Mouse (Mus musculus): ENCODE results near the gene Cdk18. TPM values are rescaled to one million over a fixed set of nuclear protein-coding genes. Genes with fewer than 3 reads are reported as not detected.

The Cdk18 gene
- polyA plus RNA-seq, 1 experiment: 24.6 TPM

- H3K9ac ChIP-seq (ENCODE audit: low read depth, poor library complexity, severe bottlenecking): no peak overlapping the region
- no peaks in the 10 kb centered on the region for H3K4me1 ChIP-seq (ENCODE audit: control insufficient read depth, insufficient read depth, low read length)
- TF ChIP-seq CTCF (IDR thresholded peaks at IDR 0.05; ENCODE audit: low read depth, low read length) (no peak), POLR2A (IDR thresholded peaks at IDR 0.05; ENCODE audit: insufficient read depth, low read length) (no peak), EP300 (IDR thresholded peaks at IDR 0.05; ENCODE audit: insufficient read depth, low read depth, low read length) (no peak)
- H3K27ac ChIP-seq (ENCODE audit: insufficient read depth, low read length): no peak overlapping the region
- H3K9me3 ChIP-seq (replicated peaks; ENCODE audit: control insufficient read depth, insufficient read depth, low read length, poor library complexity, severe bottlenecking): no peaks in the 10 kb centered on the region
- no peaks in the 10 kb centered on the region for H3K27me3 ChIP-seq (ENCODE audit: control insufficient read depth, insufficient read depth, low read length, poor library complexity, severe bottlenecking)
- H3K4me3 ChIP-seq (ENCODE audit: low read depth, low read length): no peak overlapping the region
- no peaks in the 10 kb centered on the region for H3K36me3 ChIP-seq (ENCODE audit: control insufficient read depth, insufficient read depth, low read length, poor library complexity, severe bottlenecking)
These were observed 12.4 kb upstream of the Cdk18 start for GRCm38 (mm10) chr1:132151908-132152307.

- H3K27me3 ChIP-seq (ENCODE audit: control insufficient read depth, insufficient read depth, low read length, poor library complexity, severe bottlenecking): no peaks in the 10 kb centered on the region
- H3K9ac ChIP-seq (ENCODE audit: low read depth, poor library complexity, severe bottlenecking): no peak overlapping the region
- no peaks in the 10 kb centered on the region for H3K4me1 ChIP-seq (ENCODE audit: control insufficient read depth, insufficient read depth, low read length)
- H3K36me3 ChIP-seq (ENCODE audit: control insufficient read depth, insufficient read depth, low read length, poor library complexity, severe bottlenecking): no peaks in the 10 kb centered on the region
- no peaks in the 10 kb centered on the region for H3K9me3 ChIP-seq (replicated peaks; ENCODE audit: control insufficient read depth, insufficient read depth, low read length, poor library complexity, severe bottlenecking)
- no peak for TF ChIP-seq CTCF (IDR thresholded peaks at IDR 0.05; ENCODE audit: low read depth, low read length)
- TF ChIP-seq EP300 (IDR thresholded peaks at IDR 0.05; ENCODE audit: insufficient read depth, low read depth, low read length): no peak
- TF ChIP-seq POLR2A (IDR thresholded peaks at IDR 0.05; ENCODE audit: insufficient read depth, low read length): no peak
- no peak overlapping the region for H3K27ac ChIP-seq (ENCODE audit: insufficient read depth, low read length)
- H3K4me3 ChIP-seq (ENCODE audit: low read depth, low read length): no peak overlapping the region
These were observed 11.5 kb upstream of the Cdk18 start for GRCm38 (mm10) chr1:132150817-132151601.

DNA sequence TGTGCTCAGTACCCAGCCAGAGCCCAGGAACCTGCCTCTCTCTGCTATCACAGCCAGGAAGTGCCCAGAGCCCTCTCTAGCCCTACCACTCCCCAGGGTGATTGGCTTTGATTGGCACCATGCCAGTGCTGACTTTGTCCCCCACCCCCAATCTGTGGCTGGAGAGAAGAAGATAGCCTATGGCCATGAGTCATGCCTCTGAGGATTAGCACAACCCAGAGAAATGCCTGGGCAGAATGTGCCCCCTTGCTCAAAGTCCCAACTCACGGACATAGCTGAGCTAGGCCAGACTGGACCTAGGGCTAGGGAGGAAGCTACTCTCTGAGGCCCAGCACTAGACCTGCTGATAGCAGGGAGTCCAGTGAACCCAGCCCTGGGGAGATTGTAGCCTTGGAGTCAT is 10.7 kb upstream of the Cdk18 start:
- H3K27ac ChIP-seq (ENCODE audit: insufficient read depth, low read length): no peak overlapping the region

GRCm38 (mm10) chr1:132149410-132149809 is 9.9 kb upstream of the Cdk18 start:
- no peaks in the 10 kb centered on the region for H3K4me1 ChIP-seq (ENCODE audit: control insufficient read depth, insufficient read depth, low read length)
- no peak overlapping the region for H3K27ac ChIP-seq (ENCODE audit: insufficient read depth, low read length)
- TF ChIP-seq CTCF (IDR thresholded peaks at IDR 0.05; ENCODE audit: low read depth, low read length) (no peak), EP300 (IDR thresholded peaks at IDR 0.05; ENCODE audit: insufficient read depth, low read depth, low read length) (no peak), POLR2A (IDR thresholded peaks at IDR 0.05; ENCODE audit: insufficient read depth, low read length) (no peak)
- no peak overlapping the region for H3K9ac ChIP-seq (ENCODE audit: low read depth, poor library complexity, severe bottlenecking)
- no peaks in the 10 kb centered on the region for H3K9me3 ChIP-seq (replicated peaks; ENCODE audit: control insufficient read depth, insufficient read depth, low read length, poor library complexity, severe bottlenecking)
- no peak overlapping the region for H3K4me3 ChIP-seq (ENCODE audit: low read depth, low read length)
- H3K27me3 ChIP-seq (ENCODE audit: control insufficient read depth, insufficient read depth, low read length, poor library complexity, severe bottlenecking): no peaks in the 10 kb centered on the region
- H3K36me3 ChIP-seq (ENCODE audit: control insufficient read depth, insufficient read depth, low read length, poor library complexity, severe bottlenecking): no peaks in the 10 kb centered on the region

More for the DNA sequence above, 10.7 kb upstream of the Cdk18 start:
- no peaks in the 10 kb centered on the region for H3K9me3 ChIP-seq (replicated peaks; ENCODE audit: control insufficient read depth, insufficient read depth, low read length, poor library complexity, severe bottlenecking)
- no peaks in the 10 kb centered on the region for H3K36me3 ChIP-seq (ENCODE audit: control insufficient read depth, insufficient read depth, low read length, poor library complexity, severe bottlenecking)
- H3K4me1 ChIP-seq (ENCODE audit: control insufficient read depth, insufficient read depth, low read length): no peaks in the 10 kb centered on the region
- H3K9ac ChIP-seq (ENCODE audit: low read depth, poor library complexity, severe bottlenecking): no peak overlapping the region
- no peaks in the 10 kb centered on the region for H3K27me3 ChIP-seq (ENCODE audit: control insufficient read depth, insufficient read depth, low read length, poor library complexity, severe bottlenecking)
- TF ChIP-seq POLR2A (IDR thresholded peaks at IDR 0.05; ENCODE audit: insufficient read depth, low read length) (no peak), CTCF (IDR thresholded peaks at IDR 0.05; ENCODE audit: low read depth, low read length) (no peak), EP300 (IDR thresholded peaks at IDR 0.05; ENCODE audit: insufficient read depth, low read depth, low read length) (no peak)
- H3K4me3 ChIP-seq (ENCODE audit: low read depth, low read length): no peak overlapping the region

GRCm38 (mm10) chr1:132145973-132146685 is 6.6 kb upstream of the Cdk18 start:
- Histone ChIP-seq H3K4me3 (ENCODE audit: low read depth, low read length) (no peak overlapping the region), H3K9me3 (replicated peaks; ENCODE audit: control insufficient read depth, insufficient read depth, low read length, poor library complexity, severe bottlenecking) (no peaks in the 10 kb centered on the region), H3K9ac (ENCODE audit: low read depth, poor library complexity, severe bottlenecking) (no peak overlapping the region), H3K36me3 (ENCODE audit: control insufficient read depth, insufficient read depth, low read length, poor library complexity, severe bottlenecking) (no peaks in the 10 kb centered on the region), H3K27me3 (ENCODE audit: control insufficient read depth, insufficient read depth, low read length, poor library complexity, severe bottlenecking) (no peaks in the 10 kb centered on the region), H3K4me1 (ENCODE audit: control insufficient read depth, insufficient read depth, low read length) (no peaks in the 10 kb centered on the region), H3K27ac (ENCODE audit: insufficient read depth, low read length) (no peak overlapping the region)
- TF ChIP-seq POLR2A (IDR thresholded peaks at IDR 0.05; ENCODE audit: insufficient read depth, low read length): no peak

DNA sequence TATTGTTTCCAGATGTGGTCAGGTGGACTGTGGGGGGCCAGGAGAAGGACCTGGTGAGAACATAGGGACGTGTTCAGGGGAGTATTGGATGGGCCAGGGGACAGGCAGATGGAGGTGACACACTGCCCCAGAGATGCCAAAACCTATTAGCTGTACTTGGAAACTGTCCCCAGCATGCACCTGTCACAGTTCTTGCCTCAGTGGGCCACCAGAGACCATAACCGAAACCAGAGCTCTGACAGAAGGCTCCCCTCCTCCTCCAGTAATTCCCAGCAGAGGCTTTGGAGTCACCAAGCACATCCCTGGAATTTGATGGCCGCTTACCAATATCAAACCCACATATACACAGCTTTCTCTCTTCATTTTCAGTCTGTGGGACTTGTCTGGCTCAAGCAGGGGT is 5.4 kb upstream of the Cdk18 start:
- H3K9me3 ChIP-seq (replicated peaks; ENCODE audit: control insufficient read depth, insufficient read depth, low read length, poor library complexity, severe bottlenecking): no peaks in the 10 kb centered on the region
- H3K4me1 ChIP-seq (ENCODE audit: control insufficient read depth, insufficient read depth, low read length): no peaks in the 10 kb centered on the region
- no peak overlapping the region for H3K27ac ChIP-seq (ENCODE audit: insufficient read depth, low read length)
- TF ChIP-seq POLR2A (IDR thresholded peaks at IDR 0.05; ENCODE audit: insufficient read depth, low read length) (no peak), CTCF (IDR thresholded peaks at IDR 0.05; ENCODE audit: low read depth, low read length) (no peak)
- H3K36me3 ChIP-seq (ENCODE audit: control insufficient read depth, insufficient read depth, low read length, poor library complexity, severe bottlenecking): no peaks in the 10 kb centered on the region
- H3K9ac ChIP-seq (ENCODE audit: low read depth, poor library complexity, severe bottlenecking): no peak overlapping the region
- H3K4me3 ChIP-seq (ENCODE audit: low read depth, low read length): no peak overlapping the region
- H3K27me3 ChIP-seq (ENCODE audit: control insufficient read depth, insufficient read depth, low read length, poor library complexity, severe bottlenecking): no peaks in the 10 kb centered on the region

All from ES-Bruce4 (cell line).